Mouse (Mus musculus): ENCODE results near the gene Olfr1358.

DNA sequence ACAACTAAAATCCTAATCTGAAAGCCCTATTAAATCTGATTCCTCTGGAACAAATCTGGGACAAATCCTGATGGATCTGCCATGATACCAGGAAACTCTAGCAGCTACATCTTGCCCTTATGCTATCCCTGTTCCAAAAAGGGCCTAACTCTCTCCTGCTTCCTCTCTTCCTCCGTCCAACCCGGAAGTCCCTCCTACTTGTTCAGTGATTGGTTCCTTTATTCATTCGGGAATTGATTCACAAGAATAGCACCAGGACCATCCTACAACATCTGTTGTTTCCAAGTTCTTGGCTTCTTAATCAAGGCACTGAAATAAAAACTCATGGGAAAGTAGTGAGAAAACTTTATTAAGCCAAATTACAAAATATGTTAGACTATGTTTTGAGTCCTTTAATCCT lies 52.0 kb downstream of the Olfr1358 start:
- TF ChIP-seq CTCF (IDR thresholded peaks at IDR 0.05; ENCODE audit: low read depth) = no peak
- TF ChIP-seq EP300 (IDR thresholded peaks at IDR 0.05; ENCODE audit: low read depth) = no peak
